Mouse (Mus musculus): ENCODE data around the gene Fbxl21.

The Fbxl21 gene

GRCm38 (mm10) chr13:56582720-56583119 is 60.4 kb downstream of the Fbxl21 start:
- DNase-seq: no peak

- DNase-seq: no peak
These were observed 63.8 kb downstream of the Fbxl21 start for GRCm38 (mm10) chr13:56586046-56586445.
